Mouse (Mus musculus) MEL (cell line): Measurements from ENCODE around the gene Scgb1b30.

Experiments
- CHD1 ChIP-seq: IDR thresholded peaks from 2 replicates; pipeline ENCODE4 v1.6.1; 2012; ENCODE audit warnings: low read depth, mild to moderate bottlenecking, inconsistent platforms, low read length, improper control_type of control experiment
- CTCF ChIP-seq, 3 experiments: IDR thresholded peaks in 2 of 3; conservative IDR thresholded peaks in 1 of 3; 2 replicates each; pipeline ENCODE4 v1.5.1; 2011 to 2012; ENCODE audit warnings: low read length in 3 of 3, low read depth in 2 of 3, mild to moderate bottlenecking in 2 of 3, improper control_type of control experiment in 1 of 3, inconsistent platforms in 1 of 3, mixed read lengths in 1 of 3, moderate library complexity in 1 of 3; ENCODE audit not compliant: control insufficient read depth in 1 of 3, insufficient read depth in 1 of 3, poor library complexity in 1 of 3, severe bottlenecking in 1 of 3
- EP300 ChIP-seq, 2 experiments: IDR thresholded peaks; 2 replicates each; pipeline ENCODE4 v1.6.1; 2011; ENCODE audit warnings: improper control_type of control experiment in 2 of 2, low read length in 2 of 2, low read depth in 1 of 2, mild to moderate bottlenecking in 1 of 2
- GATA1 ChIP-seq: IDR thresholded peaks from 2 replicates; pipeline ENCODE4 v1.6.1; 2011; ENCODE audit warnings: low read depth, low read length, improper control_type of control experiment
- MAFK ChIP-seq: IDR thresholded peaks from 2 replicates; pipeline ENCODE4 v1.6.1; 2011; ENCODE audit warnings: low read depth, mild to moderate bottlenecking, low read length, improper control_type of control experiment, borderline replicate concordance
- NELFE ChIP-seq: IDR thresholded peaks from 2 replicates; pipeline ENCODE4 v1.6.1; 2011; ENCODE audit warnings: low read depth, low read length, improper control_type of control experiment
- POLR2AphosphoS2 ChIP-seq: IDR thresholded peaks from 2 replicates; pipeline ENCODE4 v1.6.1; 2011; ENCODE audit warnings: low read length, improper control_type of control experiment
- TAL1 ChIP-seq: IDR thresholded peaks from 2 replicates; pipeline ENCODE4 v1.6.1; 2012; ENCODE audit warnings: mild to moderate bottlenecking, inconsistent platforms, low read length, moderate library complexity, mixed read lengths
- TCF12 ChIP-seq: IDR thresholded peaks from 2 replicates; pipeline ENCODE4 v1.6.1; 2014; ENCODE audit warnings: low read depth, mild to moderate bottlenecking, inconsistent platforms, low read length, improper control_type of control experiment, moderate library complexity

DNA sequence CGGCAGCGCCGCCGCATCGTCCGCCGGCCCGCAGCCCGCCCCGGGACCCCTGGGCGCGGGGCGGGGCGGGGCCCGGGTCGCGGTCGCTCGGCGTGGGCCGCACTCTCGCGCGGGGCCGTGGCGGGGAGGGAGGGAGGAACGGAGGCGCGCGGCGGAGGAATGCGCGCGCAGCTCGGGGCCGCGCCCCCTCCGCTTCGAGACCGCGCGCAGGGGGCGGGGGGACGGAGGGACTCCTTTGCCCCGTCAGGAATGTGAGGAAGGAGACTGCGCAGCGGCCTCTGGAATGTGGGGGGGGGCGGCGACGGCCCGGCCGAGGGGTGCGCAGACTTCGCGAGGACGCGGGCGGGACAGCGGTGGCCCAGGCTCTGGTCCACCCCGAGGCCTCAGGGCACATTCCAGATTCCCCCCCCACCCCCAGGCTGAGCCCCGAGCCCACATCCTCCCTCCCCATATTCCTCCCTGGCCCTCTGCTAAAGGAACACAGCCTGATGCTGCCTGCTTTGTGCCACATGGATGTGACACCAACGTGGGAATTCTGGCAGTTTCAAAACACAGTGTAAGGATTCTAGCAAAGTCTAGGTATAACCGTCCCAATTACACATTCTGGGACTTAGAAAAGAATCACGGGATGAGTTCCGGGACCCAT lies 38.0 kb downstream of the Scgb1b30 start, which contains the start of gene Wtip:
- TF ChIP-seq TCF12 = no peak
- TF ChIP-seq CHD1 = no peak
- no peak for TF ChIP-seq TAL1
- no peak for TF ChIP-seq GATA1
- TF ChIP-seq CTCF (IDR thresholded peaks at IDR 0.05 in 2 of 3, conservative IDR thresholded peaks at IDR 0.05 in 1 of 3; ENCODE audit: control insufficient read depth in 1 of 3, insufficient read depth in 1 of 3, low read depth in 2 of 3, low read length in 3 of 3, poor library complexity in 1 of 3, severe bottlenecking in 1 of 3) = no peak
- no peak for TF ChIP-seq NELFE
- no peak for TF ChIP-seq MAFK
- TF ChIP-seq POLR2AphosphoS2 = no peak
- no peak for TF ChIP-seq EP300 (IDR thresholded peaks at IDR 0.05; ENCODE audit: low read depth in 1 of 2, low read length in 2 of 2)
